Mouse (Mus musculus): ENCODE data around the gene P2ry2. TPM values are rescaled to one million over a fixed set of nuclear protein-coding genes. Genes with fewer than 3 reads are reported as not detected.
A peak's percentile ranks its signal among the peaks of the same experiment; 100 is the strongest.

Gene P2ry2
- polyA plus RNA-seq, 1 experiment from 2014 or later = 0.11 TPM

DNA sequence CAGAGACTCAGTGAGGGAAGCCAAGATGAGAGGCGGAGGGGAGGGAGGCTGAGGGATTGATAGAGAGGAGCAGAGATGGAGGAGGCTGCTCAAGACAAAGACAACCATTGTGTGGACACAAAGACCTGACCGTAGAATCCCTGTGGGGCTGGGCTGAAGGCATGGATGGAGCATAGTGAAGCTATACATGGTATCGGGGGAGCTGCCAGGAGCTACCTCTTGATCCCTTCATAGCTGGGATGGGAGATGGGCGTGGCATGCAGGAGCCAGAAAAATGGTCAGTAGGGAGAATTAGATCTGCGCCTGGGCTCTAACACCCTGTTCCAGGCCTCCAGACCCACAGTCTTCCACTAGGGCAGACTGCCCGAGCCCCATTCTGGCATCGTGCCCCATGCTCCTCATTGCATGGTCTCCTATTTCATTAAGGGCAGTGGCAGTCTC lies 4.4 kb upstream of the P2ry2 start:
- ATAC-seq = no peak
- Histone ChIP-seq H3K9me3 (no peaks in the 10 kb centered on the region), H3K27ac (no peak overlapping the region), H3K4me1 (replicated peaks) (peaks cover 11% of the 10 kb centered on the region), H3K27me3 (peaks cover 29% of the 10 kb centered on the region), H3K36me3 (no peaks in the 10 kb centered on the region), H3K4me2 (replicated peaks) (no peak overlapping the region), H3K4me3 (replicated peaks) (no peak overlapping the region), H3K9ac (replicated peaks) (no peak overlapping the region)
- whole genome bisulfite sequencing = 66% methylated on average over 7 of the region's 7 CpGs

GRCm38 (mm10) chr7:101014985-101015384 lies 2.3 kb upstream of the P2ry2 start:
- Histone ChIP-seq H3K4me1 (replicated peaks) (peaks cover 18% of the 10 kb centered on the region), H3K27me3 (peaks cover 49% of the 10 kb centered on the region), H3K27ac (no peak overlapping the region), H3K4me3 (replicated peaks) (no peak overlapping the region), H3K9me3 (no peaks in the 10 kb centered on the region), H3K36me3 (no peaks in the 10 kb centered on the region), H3K9ac (replicated peaks) (no peak overlapping the region), H3K4me2 (replicated peaks) (no peak overlapping the region)
- WGBS = 83% methylated on average over 1 of the region's 1 CpGs
- no peak for ATAC-seq

GRCm38 (mm10) chr7:101014041-101014440 lies 1.4 kb upstream of the P2ry2 start:
- no peaks in the 10 kb centered on the region for H3K36me3 ChIP-seq
- H3K27me3 ChIP-seq = peaks cover 59% of the 10 kb centered on the region
- no peak for ATAC-seq
- H3K9me3 ChIP-seq = no peaks in the 10 kb centered on the region
- H3K9ac ChIP-seq (replicated peaks) = no peak overlapping the region
- no peak overlapping the region for H3K27ac ChIP-seq
- H3K4me1 ChIP-seq (replicated peaks) = peaks cover 18% of the 10 kb centered on the region
- no peak overlapping the region for H3K4me3 ChIP-seq (replicated peaks)
- 22% methylated on average over 9 of the region's 9 CpGs for WGBS
- no peak overlapping the region for H3K4me2 ChIP-seq (replicated peaks)

GRCm38 (mm10) chr7:101011681-101012367 lies 842 bp downstream of the P2ry2 start:
- H3K36me3 ChIP-seq = no peaks in the 10 kb centered on the region
- WGBS = under 1% methylated on average over 53 of the region's 53 CpGs
- peak overlapping the region; percentile 52 for H3K9ac ChIP-seq (replicated peaks)
- peaks cover 71% of the 10 kb centered on the region for H3K27me3 ChIP-seq
- H3K4me2 ChIP-seq (replicated peaks) = peak overlapping the region; percentile 83
- H3K4me3 ChIP-seq (replicated peaks) = peak overlapping the region; percentile 48
- H3K4me1 ChIP-seq (replicated peaks) = peaks cover 18% of the 10 kb centered on the region
- no peaks in the 10 kb centered on the region for H3K9me3 ChIP-seq
- peak; percentile 93 for ATAC-seq
- H3K27ac ChIP-seq = no peak overlapping the region

DNA sequence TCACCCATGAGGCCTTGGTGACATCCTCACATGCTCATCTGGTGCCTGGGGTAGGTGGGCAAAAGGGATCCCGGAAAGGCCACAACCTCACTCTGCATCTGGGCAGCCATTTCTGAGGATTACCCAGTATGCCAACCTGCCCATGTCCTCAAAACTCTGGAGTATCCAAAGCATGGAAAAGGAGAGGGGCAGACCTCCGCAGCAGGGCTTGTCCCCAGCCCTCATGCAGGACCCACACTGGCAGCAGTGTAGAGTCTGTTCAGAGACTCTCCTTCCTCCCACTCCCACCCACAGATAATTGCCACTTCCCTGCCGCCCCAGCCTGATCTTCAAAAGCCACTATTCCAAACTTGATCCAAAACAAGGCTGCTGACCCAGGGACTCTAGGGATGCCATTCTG lies 1.9 kb downstream of the P2ry2 start:
- Histone ChIP-seq H3K36me3 (no peaks in the 10 kb centered on the region), H3K27ac (no peak overlapping the region), H3K27me3 (peaks cover 71% of the 10 kb centered on the region), H3K4me3 (replicated peaks) (no peak overlapping the region), H3K9me3 (no peaks in the 10 kb centered on the region), H3K4me1 (replicated peaks) (peaks cover 18% of the 10 kb centered on the region), H3K4me2 (replicated peaks) (no peak overlapping the region), H3K9ac (replicated peaks) (no peak overlapping the region)
- ATAC-seq = no peak
- WGBS = 71% methylated on average over 3 of the region's 3 CpGs

- H3K4me3 ChIP-seq (replicated peaks) = no peak overlapping the region
- ATAC-seq = no peak
- no peak overlapping the region for H3K27ac ChIP-seq
- no peak overlapping the region for H3K9ac ChIP-seq (replicated peaks)
- H3K27me3 ChIP-seq = peaks cover 34% of the 10 kb centered on the region
- no peaks in the 10 kb centered on the region for H3K4me1 ChIP-seq (replicated peaks)
- WGBS = 76% methylated on average over 2 of the region's 2 CpGs
- H3K4me2 ChIP-seq (replicated peaks) = no peak overlapping the region
- H3K9me3 ChIP-seq = no peaks in the 10 kb centered on the region
- no peaks in the 10 kb centered on the region for H3K36me3 ChIP-seq
Measured at GRCm38 (mm10) chr7:101006201-101006600, 6.5 kb downstream of the P2ry2 start.

GRCm38 (mm10) chr7:101005119-101005518 lies 7.5 kb downstream of the P2ry2 start:
- Histone ChIP-seq H3K4me2 (replicated peaks) (no peak overlapping the region), H3K27me3 (peaks cover 23% of the 10 kb centered on the region), H3K4me1 (replicated peaks) (no peaks in the 10 kb centered on the region), H3K27ac (no peak overlapping the region), H3K9me3 (no peaks in the 10 kb centered on the region), H3K36me3 (no peaks in the 10 kb centered on the region), H3K4me3 (replicated peaks) (no peak overlapping the region), H3K9ac (replicated peaks) (no peak overlapping the region)
- WGBS = 64% methylated on average over 4 of the region's 4 CpGs
- ATAC-seq = no peak

GRCm38 (mm10) chr7:101003442-101004326 lies 9.0 kb downstream of the P2ry2 start:
- Histone ChIP-seq H3K9me3 (no peaks in the 10 kb centered on the region), H3K36me3 (no peaks in the 10 kb centered on the region), H3K27ac (no peak overlapping the region), H3K4me2 (replicated peaks) (no peak overlapping the region), H3K9ac (replicated peaks) (no peak overlapping the region), H3K4me1 (replicated peaks) (no peaks in the 10 kb centered on the region), H3K4me3 (replicated peaks) (no peak overlapping the region), H3K27me3 (0 out of 2 replicates have a peak, but pooled peaks cover 9% of the 10 kb centered on the region)
- ATAC-seq = no peak
- WGBS = 74% methylated on average over 11 of the region's 11 CpGs

DNA sequence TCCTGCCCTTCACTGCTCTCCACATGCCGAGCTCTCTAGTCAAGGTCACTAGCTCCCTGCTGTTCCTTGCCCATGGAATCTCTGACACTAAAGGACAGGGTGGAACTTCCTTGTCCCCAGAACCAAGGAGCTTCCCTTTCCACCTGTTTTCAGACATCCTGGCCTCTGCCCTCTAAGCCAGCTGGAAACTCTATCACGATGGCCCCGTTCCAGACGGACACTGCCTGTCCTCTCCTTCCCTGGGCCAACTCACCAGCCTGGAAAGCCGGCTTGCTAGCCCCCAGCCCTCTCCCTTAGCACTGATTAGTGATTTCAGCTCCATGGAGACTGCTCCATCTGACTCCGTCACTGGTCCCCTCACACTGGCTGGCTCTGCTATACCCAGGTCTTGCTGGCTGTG lies 10.4 kb downstream of the P2ry2 start:
- H3K27ac ChIP-seq = no peak overlapping the region
- 81% methylated on average over 6 of the region's 6 CpGs for WGBS
- H3K27me3 ChIP-seq = no peaks in the 10 kb centered on the region
- no peak overlapping the region for H3K4me3 ChIP-seq (replicated peaks)
- H3K9me3 ChIP-seq = no peaks in the 10 kb centered on the region
- no peak overlapping the region for H3K4me2 ChIP-seq (replicated peaks)
- H3K36me3 ChIP-seq = no peaks in the 10 kb centered on the region
- ATAC-seq = no peak
- no peaks in the 10 kb centered on the region for H3K4me1 ChIP-seq (replicated peaks)
- no peak overlapping the region for H3K9ac ChIP-seq (replicated peaks)

DNA sequence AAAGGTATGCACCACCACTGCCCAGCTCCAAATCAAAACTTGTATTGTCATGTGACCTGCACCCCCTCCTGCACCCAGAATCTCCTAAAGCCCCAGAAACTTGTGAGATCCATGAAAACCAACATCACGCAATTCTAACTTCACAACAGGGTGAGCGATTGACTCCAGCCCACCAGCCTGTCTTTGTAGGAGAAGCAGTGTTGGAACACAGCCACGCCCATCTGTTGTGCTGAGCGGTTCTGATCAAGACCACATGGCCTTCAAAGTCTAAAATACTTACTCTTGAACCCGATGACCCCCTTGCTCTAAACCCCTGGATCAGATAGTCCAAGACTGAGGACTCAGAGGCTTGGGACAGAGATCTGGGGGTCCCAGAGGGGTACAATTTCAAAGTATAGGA lies 13.0 kb downstream of the P2ry2 start:
- no peaks in the 10 kb centered on the region for H3K27me3 ChIP-seq

DNA sequence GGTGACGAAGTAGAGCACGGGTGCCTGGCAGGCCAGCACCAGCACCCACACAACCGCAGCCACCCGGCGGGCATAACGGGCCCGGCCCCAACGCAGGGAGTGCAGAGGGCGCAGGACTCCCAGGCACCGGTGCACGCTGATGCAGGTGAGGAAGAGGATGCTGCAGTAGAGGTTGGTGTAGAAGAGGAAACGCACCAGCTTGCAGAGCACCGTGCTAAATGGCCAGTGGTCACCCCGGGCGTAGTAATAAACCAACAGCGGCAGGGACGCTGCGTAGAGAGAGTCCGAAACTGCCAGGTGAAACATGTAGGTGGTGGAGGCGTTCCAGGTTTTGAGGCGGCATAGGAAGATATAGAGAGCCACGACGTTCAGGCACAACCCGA lies 14.1 kb downstream of the P2ry2 start:
- H3K4me3 ChIP-seq (replicated peaks) = no peak overlapping the region
- H3K27ac ChIP-seq = no peak overlapping the region
- ATAC-seq = no peak
- H3K27me3 ChIP-seq = no peaks in the 10 kb centered on the region
- no peak overlapping the region for H3K9ac ChIP-seq (replicated peaks)
- H3K4me1 ChIP-seq (replicated peaks) = no peaks in the 10 kb centered on the region
- 88% methylated on average over 24 of the region's 24 CpGs for WGBS
- H3K36me3 ChIP-seq = no peaks in the 10 kb centered on the region
- H3K9me3 ChIP-seq = no peaks in the 10 kb centered on the region
- H3K4me2 ChIP-seq (replicated peaks) = no peak overlapping the region

More for the DNA sequence above, 13.0 kb downstream of the P2ry2 start:
- H3K27ac ChIP-seq = no peak overlapping the region
- ATAC-seq = no peak
- H3K4me1 ChIP-seq (replicated peaks) = no peaks in the 10 kb centered on the region
- H3K9ac ChIP-seq (replicated peaks) = no peak overlapping the region
- WGBS = 92% methylated on average over 5 of the region's 5 CpGs
- no peaks in the 10 kb centered on the region for H3K36me3 ChIP-seq
- H3K4me3 ChIP-seq (replicated peaks) = no peak overlapping the region
- H3K4me2 ChIP-seq (replicated peaks) = no peak overlapping the region
- no peaks in the 10 kb centered on the region for H3K9me3 ChIP-seq

DNA sequence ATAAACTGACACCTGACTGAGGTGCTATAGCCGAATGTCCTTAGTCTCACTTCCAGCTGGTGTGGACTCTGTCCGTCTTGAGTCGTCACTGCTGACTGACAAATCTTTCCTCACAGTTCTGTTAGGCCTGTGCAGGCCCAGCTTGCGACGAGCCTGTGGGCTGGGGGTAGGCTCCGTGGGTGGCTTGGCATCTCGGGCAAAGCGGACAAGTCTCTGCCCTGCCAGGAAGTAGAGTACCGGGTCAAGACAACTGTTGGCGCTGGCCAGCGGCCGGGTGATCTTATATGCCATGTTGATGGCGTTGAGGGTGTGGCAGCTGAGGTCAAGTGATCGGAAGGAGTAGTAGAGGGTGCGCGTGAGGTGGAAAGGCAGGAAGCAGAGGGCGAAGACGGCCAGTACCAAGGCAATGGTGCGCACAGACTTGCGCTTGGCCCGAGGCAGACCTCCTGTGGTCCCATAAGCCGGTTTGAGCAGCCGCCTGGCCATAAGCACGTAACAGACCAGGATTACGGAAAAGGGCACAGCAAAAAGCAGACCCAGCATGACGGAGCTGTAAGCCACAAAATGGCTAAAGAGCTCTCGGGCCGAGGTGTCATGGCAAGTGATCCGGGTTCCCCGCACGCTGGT lies 14.6 kb downstream of the P2ry2 start:
- H3K4me1 ChIP-seq (replicated peaks) = no peaks in the 10 kb centered on the region

More for the DNA sequence above, 14.6 kb downstream of the P2ry2 start:
- no peak for ATAC-seq
- H3K27ac ChIP-seq = no peak overlapping the region
- H3K9ac ChIP-seq (replicated peaks) = no peak overlapping the region
- no peak overlapping the region for H3K4me2 ChIP-seq (replicated peaks)
- 82% methylated on average over 31 of the region's 31 CpGs for WGBS
- no peaks in the 10 kb centered on the region for H3K36me3 ChIP-seq
- H3K9me3 ChIP-seq = no peaks in the 10 kb centered on the region
- H3K4me3 ChIP-seq (replicated peaks) = no peak overlapping the region
- H3K27me3 ChIP-seq = no peaks in the 10 kb centered on the region

Measured in midbrain, embryonic 13.5 days (tissue).